Mouse (Mus musculus): Measurements from ENCODE around the gene Ctf1. TPM values are rescaled to one million over a fixed set of nuclear protein-coding genes. Genes with fewer than 3 reads are reported as not detected.
"Not testable (repeated sequence)": the region's sequence is repeated elsewhere in the genome, so short reads cannot be mapped to it uniquely, and the experiment has no call there.

The Ctf1 gene
- polyA plus RNA-seq, 1 experiment from 2014 or later: 21.4 TPM

DNA sequence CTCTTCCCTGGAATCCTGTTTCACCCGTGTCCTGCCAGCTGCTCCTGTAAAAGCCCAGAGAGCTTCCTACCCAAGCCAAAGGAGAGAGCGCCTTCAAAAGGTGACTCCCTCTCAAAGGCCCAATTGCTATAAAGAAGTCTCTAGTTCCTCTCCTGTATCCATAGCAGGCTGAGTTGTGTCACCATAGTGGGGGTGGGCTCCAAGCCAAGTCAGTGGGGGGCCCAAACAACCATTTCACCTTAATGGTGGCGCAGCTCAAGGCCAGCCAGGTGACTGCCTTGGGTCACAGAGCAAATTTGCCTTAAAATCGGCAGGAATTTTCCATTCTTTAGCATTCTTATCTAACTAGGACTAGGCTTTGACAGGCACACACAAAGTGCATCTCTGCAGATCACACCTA is 2.3 kb downstream of the Ctf1 start:
- Histone ChIP-seq H3K27me3 (ENCODE audit: control insufficient read depth, insufficient read depth, low read length) (no peaks in the 10 kb centered on the region), H3K9ac (ENCODE audit: low read length) (no peak overlapping the region), H3K36me3 (ENCODE audit: control insufficient read depth, insufficient read depth, low read length) (no peaks in the 10 kb centered on the region), H3K9me3 (ENCODE audit: control insufficient read depth, low read length) (no peaks in the 10 kb centered on the region), H3K4me1 (ENCODE audit: control insufficient read depth, insufficient read depth, low read length) (peaks cover 20% of the 10 kb centered on the region), H3K4me2 (ENCODE audit: low read depth, severe bottlenecking) (no peak overlapping the region), H3K27ac (replicated peaks; ENCODE audit: low read depth, low read length) (no peak overlapping the region), H3K4me3 (ENCODE audit: low read depth, low read length) (no peak overlapping the region)
- ATAC-seq (ENCODE audit: insufficient number of reproducible peaks, low FRiP score, low TSS enrichment, low read depth) (no peak), DNase-seq (ENCODE audit: low spot score) (no peak)
- 84% methylated on average over 4 of the region's 4 CpGs for WGBS

DNA sequence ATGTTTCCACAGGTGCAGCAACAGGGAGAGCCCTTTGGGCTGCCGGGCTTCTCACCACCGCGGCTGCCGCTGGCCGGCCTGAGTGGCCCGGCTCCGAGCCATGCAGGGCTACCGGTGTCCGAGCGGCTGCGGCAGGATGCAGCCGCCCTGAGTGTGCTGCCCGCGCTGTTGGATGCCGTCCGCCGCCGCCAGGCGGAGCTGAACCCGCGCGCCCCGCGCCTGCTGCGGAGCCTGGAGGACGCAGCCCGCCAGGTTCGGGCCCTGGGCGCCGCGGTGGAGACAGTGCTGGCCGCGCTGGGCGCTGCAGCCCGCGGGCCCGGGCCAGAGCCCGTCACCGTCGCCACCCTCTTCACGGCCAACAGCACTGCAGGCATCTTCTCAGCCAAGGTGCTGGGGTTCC is 4.5 kb downstream of the Ctf1 start:
- no peaks in the 10 kb centered on the region for H3K27me3 ChIP-seq (ENCODE audit: control insufficient read depth, insufficient read depth, low read length)
- no peaks in the 10 kb centered on the region for H3K9me3 ChIP-seq (ENCODE audit: control insufficient read depth, low read length)
- ATAC-seq (ENCODE audit: insufficient number of reproducible peaks, low FRiP score, low TSS enrichment, low read depth): no peak
- H3K27ac ChIP-seq (replicated peaks; ENCODE audit: low read depth, low read length): 0 out of 2 replicates have a peak overlapping the region, but pooled peaks have one; percentile 1
- peak overlapping the region; percentile 71 for H3K4me2 ChIP-seq (ENCODE audit: low read depth, severe bottlenecking)
- DNase-seq (ENCODE audit: low spot score): peak; percentile 77
- WGBS: under 1% methylated on average over 41 of the region's 41 CpGs
- peaks cover 11% of the 10 kb centered on the region; the same call in 1 of the 2 replicates for H3K4me1 ChIP-seq (ENCODE audit: control insufficient read depth, insufficient read depth, low read length)
- peak overlapping the region; percentile 61 for H3K9ac ChIP-seq (ENCODE audit: low read length)
- no peaks in the 10 kb centered on the region for H3K36me3 ChIP-seq (ENCODE audit: control insufficient read depth, insufficient read depth, low read length)
- H3K4me3 ChIP-seq (ENCODE audit: low read depth, low read length): peak overlapping the region; percentile 24

DNA sequence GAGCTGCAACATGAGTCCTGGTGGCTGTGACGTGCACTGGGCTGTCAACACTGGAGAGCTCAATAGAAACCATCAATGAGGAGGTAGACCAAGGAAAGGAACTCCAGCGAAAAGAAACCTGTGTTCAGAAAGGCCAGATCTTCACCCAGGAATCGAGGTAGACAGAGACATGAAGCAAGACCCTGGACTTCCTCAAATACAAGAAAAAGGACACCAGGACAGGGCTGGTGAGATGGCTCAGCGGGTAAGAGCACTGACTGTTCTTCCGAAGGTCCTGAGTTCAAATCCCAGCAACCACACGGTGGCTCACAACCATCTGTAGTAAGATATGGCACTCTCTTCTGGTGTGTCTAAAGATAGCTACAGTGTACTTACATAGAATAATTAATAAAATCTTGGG is 5.8 kb downstream of the Ctf1 start:
- no peaks in the 10 kb centered on the region for H3K36me3 ChIP-seq (ENCODE audit: control insufficient read depth, insufficient read depth, low read length)
- H3K4me2 ChIP-seq (ENCODE audit: low read depth, severe bottlenecking): no peak overlapping the region
- no peak for DNase-seq (ENCODE audit: low spot score)
- H3K27me3 ChIP-seq (ENCODE audit: control insufficient read depth, insufficient read depth, low read length): no peaks in the 10 kb centered on the region
- no peak overlapping the region for H3K9ac ChIP-seq (ENCODE audit: low read length)
- no peak overlapping the region for H3K27ac ChIP-seq (replicated peaks; ENCODE audit: low read depth, low read length)
- H3K9me3 ChIP-seq (ENCODE audit: control insufficient read depth, low read length): no peaks in the 10 kb centered on the region
- no peak for ATAC-seq (ENCODE audit: insufficient number of reproducible peaks, low FRiP score, low TSS enrichment, low read depth)
- no peak overlapping the region for H3K4me3 ChIP-seq (ENCODE audit: low read depth, low read length)
- WGBS: 90% methylated on average over 6 of the region's 6 CpGs
- peaks cover 10% of the 10 kb centered on the region; the same call in 1 of the 2 replicates for H3K4me1 ChIP-seq (ENCODE audit: control insufficient read depth, insufficient read depth, low read length)

DNA sequence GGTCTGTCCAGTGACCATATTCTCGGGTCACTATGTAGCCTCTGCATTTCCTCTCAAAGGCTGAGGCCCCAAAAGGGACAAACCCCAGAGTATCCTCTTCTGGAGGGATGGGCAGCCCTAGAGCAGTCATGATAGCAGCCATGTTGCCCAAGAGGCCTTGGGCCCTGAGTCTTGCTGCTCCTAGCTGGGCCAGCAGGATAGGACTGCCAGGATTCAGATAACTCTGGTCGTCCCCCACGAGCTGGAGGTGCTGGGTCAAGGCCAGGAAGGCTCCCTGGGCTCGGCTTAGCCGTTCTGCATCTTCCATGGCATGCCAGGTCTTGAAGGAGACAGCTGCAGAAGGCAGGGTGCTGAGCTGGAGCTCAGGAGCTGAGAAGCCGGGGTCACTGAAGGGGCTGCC is 6.7 kb downstream of the Ctf1 start:
- Histone ChIP-seq H3K9me3 (ENCODE audit: control insufficient read depth, low read length) (no peaks in the 10 kb centered on the region), H3K4me2 (ENCODE audit: low read depth, severe bottlenecking) (no peak overlapping the region), H3K27me3 (ENCODE audit: control insufficient read depth, insufficient read depth, low read length) (no peaks in the 10 kb centered on the region), H3K36me3 (ENCODE audit: control insufficient read depth, insufficient read depth, low read length) (no peaks in the 10 kb centered on the region), H3K4me1 (ENCODE audit: control insufficient read depth, insufficient read depth, low read length) (peaks cover 2% of the 10 kb centered on the region; the same call in 1 of the 2 replicates), H3K9ac (ENCODE audit: low read length) (no peak overlapping the region), H3K27ac (replicated peaks; ENCODE audit: low read depth, low read length) (no peak overlapping the region), H3K4me3 (ENCODE audit: low read depth, low read length) (no peak overlapping the region)
- DNase-seq (ENCODE audit: low spot score) (no peak), ATAC-seq (ENCODE audit: insufficient number of reproducible peaks, low FRiP score, low TSS enrichment, low read depth) (no peak)
- 93% methylated on average over 6 of the region's 6 CpGs for WGBS

DNA sequence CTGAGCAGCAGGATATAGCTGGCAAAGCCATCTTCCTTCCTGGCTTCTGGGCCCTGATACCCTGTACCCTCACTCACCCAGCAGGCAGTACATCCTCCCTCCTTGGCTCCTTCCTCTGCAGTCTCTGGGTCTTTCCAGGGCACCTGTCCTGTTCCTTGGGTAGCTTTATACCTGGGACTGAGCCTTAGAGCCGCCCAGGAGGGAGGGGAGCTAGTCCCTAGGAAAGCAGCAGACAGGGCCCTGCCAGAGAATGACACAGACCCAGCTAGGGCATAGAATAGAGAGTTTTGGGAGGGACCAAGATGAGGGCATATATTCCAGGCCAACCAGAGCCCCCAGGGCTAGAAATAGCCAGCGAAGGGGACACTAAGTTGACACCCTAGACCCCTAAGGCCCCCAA is 13.0 kb downstream of the Ctf1 start:
- 60% methylated on average over 2 of the region's 2 CpGs for WGBS
- Histone ChIP-seq H3K4me1 (ENCODE audit: control insufficient read depth, insufficient read depth, low read length) (no peaks in the 10 kb centered on the region), H3K27ac (replicated peaks; ENCODE audit: low read depth, low read length) (no peak overlapping the region)

DNA sequence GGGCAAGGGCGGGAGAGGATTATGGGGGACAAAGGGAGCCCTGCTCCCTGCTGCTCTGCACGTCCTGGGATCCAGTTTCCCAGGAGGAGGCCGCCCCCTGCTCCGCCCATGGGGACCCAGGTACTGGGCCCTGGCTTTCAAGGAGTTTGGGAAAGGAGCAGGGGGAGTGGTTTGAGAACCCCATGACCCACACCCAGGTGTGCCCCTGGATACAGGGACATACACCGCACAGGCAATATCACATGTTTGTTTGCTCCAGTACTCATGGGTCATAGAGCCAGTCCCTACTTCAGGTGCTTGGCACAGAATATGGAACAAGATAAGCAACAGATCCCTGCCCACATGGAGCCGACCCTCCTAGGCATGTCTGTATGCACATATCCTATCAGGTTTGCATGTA is 13.4 kb downstream of the Ctf1 start:
- Histone ChIP-seq H3K4me1 (ENCODE audit: control insufficient read depth, insufficient read depth, low read length) (no peaks in the 10 kb centered on the region), H3K9ac (ENCODE audit: low read length) (no peak overlapping the region), H3K9me3 (ENCODE audit: control insufficient read depth, low read length) (no peaks in the 10 kb centered on the region), H3K4me2 (ENCODE audit: low read depth, severe bottlenecking) (no peak overlapping the region), H3K36me3 (ENCODE audit: control insufficient read depth, insufficient read depth, low read length) (no peaks in the 10 kb centered on the region), H3K27me3 (ENCODE audit: control insufficient read depth, insufficient read depth, low read length) (no peaks in the 10 kb centered on the region), H3K27ac (replicated peaks; ENCODE audit: low read depth, low read length) (no peak overlapping the region), H3K4me3 (ENCODE audit: low read depth, low read length) (no peak overlapping the region)
- 54% methylated on average over 6 of the region's 6 CpGs for whole genome bisulfite sequencing
- DNase-seq (ENCODE audit: low spot score) (no peak), ATAC-seq (ENCODE audit: insufficient number of reproducible peaks, low FRiP score, low TSS enrichment, low read depth) (no peak)

More for the DNA sequence above, 13.0 kb downstream of the Ctf1 start:
- ATAC-seq (ENCODE audit: insufficient number of reproducible peaks, low FRiP score, low TSS enrichment, low read depth) (no peak), DNase-seq (ENCODE audit: low spot score) (no peak)
- H3K9ac ChIP-seq (ENCODE audit: low read length): no peak overlapping the region
- H3K4me2 ChIP-seq (ENCODE audit: low read depth, severe bottlenecking): no peak overlapping the region
- H3K27me3 ChIP-seq (ENCODE audit: control insufficient read depth, insufficient read depth, low read length): no peaks in the 10 kb centered on the region
- H3K36me3 ChIP-seq (ENCODE audit: control insufficient read depth, insufficient read depth, low read length): no peaks in the 10 kb centered on the region
- no peak overlapping the region for H3K4me3 ChIP-seq (ENCODE audit: low read depth, low read length)
- no peaks in the 10 kb centered on the region for H3K9me3 ChIP-seq (ENCODE audit: control insufficient read depth, low read length)

- Histone ChIP-seq H3K4me3 (ENCODE audit: low read depth, low read length) (no peak overlapping the region), H3K9ac (ENCODE audit: low read length) (no peak overlapping the region), H3K4me1 (ENCODE audit: control insufficient read depth, insufficient read depth, low read length) (no peaks in the 10 kb centered on the region), H3K27ac (replicated peaks; ENCODE audit: low read depth, low read length) (no peak overlapping the region), H3K4me2 (ENCODE audit: low read depth, severe bottlenecking) (no peak overlapping the region), H3K27me3 (ENCODE audit: control insufficient read depth, insufficient read depth, low read length) (no peaks in the 10 kb centered on the region), H3K9me3 (ENCODE audit: control insufficient read depth, low read length) (no peaks in the 10 kb centered on the region), H3K36me3 (ENCODE audit: control insufficient read depth, insufficient read depth, low read length) (no peaks in the 10 kb centered on the region)
- ATAC-seq (ENCODE audit: insufficient number of reproducible peaks, low FRiP score, low TSS enrichment, low read depth): no peak
- 83% methylated on average over 7 of the region's 7 CpGs for WGBS
- no peak for DNase-seq (ENCODE audit: low spot score)
Observed at GRCm38 (mm10) chr7:127727898-127728297, 15.4 kb downstream of the Ctf1 start.

DNA sequence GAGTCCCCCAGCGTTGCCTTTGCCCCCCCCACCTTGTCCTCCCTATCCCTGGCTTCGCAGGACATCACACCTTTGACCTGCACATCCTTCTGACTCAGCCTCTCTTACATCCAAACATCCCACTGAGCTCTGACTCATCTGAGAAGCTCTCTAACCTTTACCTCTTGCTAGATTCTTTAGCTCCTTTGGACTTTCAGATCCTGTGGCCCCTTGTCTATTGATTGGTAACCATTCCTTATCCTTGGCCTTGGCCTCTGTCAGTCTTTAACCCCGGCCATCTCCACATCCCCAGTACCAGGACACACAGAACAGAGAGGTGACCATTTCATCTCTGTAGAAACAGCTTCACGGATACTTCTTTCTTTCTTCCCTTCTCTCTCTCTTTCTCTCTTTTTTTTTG is 17.6 kb downstream of the Ctf1 start:
- no peak for DNase-seq (ENCODE audit: low spot score)
- H3K27ac ChIP-seq (replicated peaks; ENCODE audit: low read depth, low read length): no peak overlapping the region
- no peaks in the 10 kb centered on the region for H3K4me1 ChIP-seq (ENCODE audit: control insufficient read depth, insufficient read depth, low read length)
- no peaks in the 10 kb centered on the region for H3K9me3 ChIP-seq (ENCODE audit: control insufficient read depth, low read length)
- H3K9ac ChIP-seq (ENCODE audit: low read length): no peak overlapping the region
- H3K36me3 ChIP-seq (ENCODE audit: control insufficient read depth, insufficient read depth, low read length): no peaks in the 10 kb centered on the region
- H3K4me3 ChIP-seq (ENCODE audit: low read depth, low read length): no peak overlapping the region
- no peak for ATAC-seq (ENCODE audit: insufficient number of reproducible peaks, low FRiP score, low TSS enrichment, low read depth)
- no peaks in the 10 kb centered on the region for H3K27me3 ChIP-seq (ENCODE audit: control insufficient read depth, insufficient read depth, low read length)
- no peak overlapping the region for H3K4me2 ChIP-seq (ENCODE audit: low read depth, severe bottlenecking)
- 69% methylated on average over 4 of the region's 4 CpGs for WGBS

GRCm38 (mm10) chr7:127732066-127732465 is 19.5 kb downstream of the Ctf1 start, which contains the start of gene Ctf2:
Gene Ctf2, minus strand, starts transcription at chr7:127732166.
- H3K4me3 ChIP-seq (ENCODE audit: low read depth, low read length); H3K9me3 ChIP-seq (ENCODE audit: control insufficient read depth, low read length); ATAC-seq (ENCODE audit: insufficient number of reproducible peaks, low FRiP score, low TSS enrichment, low read depth); DNase-seq (ENCODE audit: low spot score); H3K9ac ChIP-seq (ENCODE audit: low read length); H3K4me1 ChIP-seq (ENCODE audit: control insufficient read depth, insufficient read depth, low read length); H3K36me3 ChIP-seq (ENCODE audit: control insufficient read depth, insufficient read depth, low read length); H3K4me2 ChIP-seq (ENCODE audit: low read depth, severe bottlenecking); H3K27me3 ChIP-seq (ENCODE audit: control insufficient read depth, insufficient read depth, low read length); H3K27ac ChIP-seq (replicated peaks; ENCODE audit: low read depth, low read length): not testable (repeated sequence)
- no CpG with 5 or more reads among the region's 5 CpGs for WGBS
